Mouse (Mus musculus): ENCODE measurements at regions not wholly inside any gene's neighbourhood (a gene's known extent, or its start where the extent isn't known, plus 50 kb on each side); places are given as distances from the start of the nearest gene placed in this dataset.
"Not testable (repeated sequence)": the region's sequence is repeated elsewhere in the genome, so short reads cannot be mapped to it uniquely, and the experiment has no call there.

GRCm38 (mm10) chr9:43548883-43549282 is 194.9 kb upstream of the Nectin1 start:
- ATAC-seq (replicated peaks in 1 of 2; ENCODE audit: insufficient read depth in 1 of 2, low FRiP score in 2 of 2, low TSS enrichment in 1 of 2, low read depth in 1 of 2, poor library complexity in 2 of 2, severe bottlenecking in 2 of 2), result no peak

GRCm38 (mm10) chr9:43549293-43549692 is 194.5 kb upstream of the Nectin1 start:
- no peak for ATAC-seq (replicated peaks in 1 of 2; ENCODE audit: insufficient read depth in 1 of 2, low FRiP score in 2 of 2, low TSS enrichment in 1 of 2, low read depth in 1 of 2, poor library complexity in 2 of 2, severe bottlenecking in 2 of 2)

- not testable (repeated sequence) for ATAC-seq (replicated peaks in 1 of 2; ENCODE audit: insufficient read depth in 1 of 2, low FRiP score in 2 of 2, low TSS enrichment in 1 of 2, low read depth in 1 of 2, poor library complexity in 2 of 2, severe bottlenecking in 2 of 2)
Measured at GRCm38 (mm10) chr9:43552758-43553157, 191.0 kb upstream of the Nectin1 start.

GRCm38 (mm10) chr9:43562016-43562415 is 181.8 kb upstream of the Nectin1 start:
- ATAC-seq (replicated peaks in 1 of 2; ENCODE audit: insufficient read depth in 1 of 2, low FRiP score in 2 of 2, low TSS enrichment in 1 of 2, low read depth in 1 of 2, poor library complexity in 2 of 2, severe bottlenecking in 2 of 2), result no peak

- ATAC-seq (replicated peaks in 1 of 2; ENCODE audit: insufficient read depth in 1 of 2, low FRiP score in 2 of 2, low TSS enrichment in 1 of 2, low read depth in 1 of 2, poor library complexity in 2 of 2, severe bottlenecking in 2 of 2), result no peak
Measured at GRCm38 (mm10) chr9:43564239-43564906, 179.4 kb upstream of the Nectin1 start.

GRCm38 (mm10) chr9:43568851-43569250 is 174.9 kb upstream of the Nectin1 start:
- ATAC-seq (replicated peaks in 1 of 2; ENCODE audit: insufficient read depth in 1 of 2, low FRiP score in 2 of 2, low TSS enrichment in 1 of 2, low read depth in 1 of 2, poor library complexity in 2 of 2, severe bottlenecking in 2 of 2), result no peak

- ATAC-seq (replicated peaks in 1 of 2; ENCODE audit: insufficient read depth in 1 of 2, low FRiP score in 2 of 2, low TSS enrichment in 1 of 2, low read depth in 1 of 2, poor library complexity in 2 of 2, severe bottlenecking in 2 of 2), result no peak
Measured at GRCm38 (mm10) chr9:43571086-43571485, 172.7 kb upstream of the Nectin1 start.

- no peak for ATAC-seq (replicated peaks in 1 of 2; ENCODE audit: insufficient read depth in 1 of 2, low FRiP score in 2 of 2, low TSS enrichment in 1 of 2, low read depth in 1 of 2, poor library complexity in 2 of 2, severe bottlenecking in 2 of 2)
Measured at GRCm38 (mm10) chr9:43575659-43576058, 168.1 kb upstream of the Nectin1 start.

- ATAC-seq (replicated peaks in 1 of 2; ENCODE audit: insufficient read depth in 1 of 2, low FRiP score in 2 of 2, low TSS enrichment in 1 of 2, low read depth in 1 of 2, poor library complexity in 2 of 2, severe bottlenecking in 2 of 2), result no peak
Measured at GRCm38 (mm10) chr9:43580653-43581052, 163.1 kb upstream of the Nectin1 start.

- no peak for ATAC-seq (replicated peaks in 1 of 2; ENCODE audit: insufficient read depth in 1 of 2, low FRiP score in 2 of 2, low TSS enrichment in 1 of 2, low read depth in 1 of 2, poor library complexity in 2 of 2, severe bottlenecking in 2 of 2)
Measured at GRCm38 (mm10) chr9:43585616-43586015, 158.2 kb upstream of the Nectin1 start.

- ATAC-seq (replicated peaks in 1 of 2; ENCODE audit: insufficient read depth in 1 of 2, low FRiP score in 2 of 2, low TSS enrichment in 1 of 2, low read depth in 1 of 2, poor library complexity in 2 of 2, severe bottlenecking in 2 of 2), result no peak
Measured at GRCm38 (mm10) chr9:43593236-43593635, 150.5 kb upstream of the Nectin1 start.

GRCm38 (mm10) chr9:43594814-43595213 is 149.0 kb upstream of the Nectin1 start:
- ATAC-seq (replicated peaks in 1 of 2; ENCODE audit: insufficient read depth in 1 of 2, low FRiP score in 2 of 2, low TSS enrichment in 1 of 2, low read depth in 1 of 2, poor library complexity in 2 of 2, severe bottlenecking in 2 of 2), result no peak

- ATAC-seq (replicated peaks in 1 of 2; ENCODE audit: insufficient read depth in 1 of 2, low FRiP score in 2 of 2, low TSS enrichment in 1 of 2, low read depth in 1 of 2, poor library complexity in 2 of 2, severe bottlenecking in 2 of 2), result no peak
Measured at GRCm38 (mm10) chr9:43595461-43595860, 148.3 kb upstream of the Nectin1 start.

- no peak for ATAC-seq (replicated peaks in 1 of 2; ENCODE audit: insufficient read depth in 1 of 2, low FRiP score in 2 of 2, low TSS enrichment in 1 of 2, low read depth in 1 of 2, poor library complexity in 2 of 2, severe bottlenecking in 2 of 2)
Measured at GRCm38 (mm10) chr9:43600396-43600795, 143.4 kb upstream of the Nectin1 start.

GRCm38 (mm10) chr9:43617632-43618031 is 126.2 kb upstream of the Nectin1 start:
- ATAC-seq (replicated peaks in 1 of 2; ENCODE audit: insufficient read depth in 1 of 2, low FRiP score in 2 of 2, low TSS enrichment in 1 of 2, low read depth in 1 of 2, poor library complexity in 2 of 2, severe bottlenecking in 2 of 2), result no peak

- ATAC-seq (replicated peaks in 1 of 2; ENCODE audit: insufficient read depth in 1 of 2, low FRiP score in 2 of 2, low TSS enrichment in 1 of 2, low read depth in 1 of 2, poor library complexity in 2 of 2, severe bottlenecking in 2 of 2), result no peak
Measured at GRCm38 (mm10) chr9:43627558-43627957, 116.2 kb upstream of the Nectin1 start.

GRCm38 (mm10) chr9:43628786-43629185 is 115.0 kb upstream of the Nectin1 start:
- no peak for ATAC-seq (replicated peaks in 1 of 2; ENCODE audit: insufficient read depth in 1 of 2, low FRiP score in 2 of 2, low TSS enrichment in 1 of 2, low read depth in 1 of 2, poor library complexity in 2 of 2, severe bottlenecking in 2 of 2)

GRCm38 (mm10) chr9:43636372-43636965 is 107.3 kb upstream of the Nectin1 start:
- ATAC-seq (replicated peaks in 1 of 2; ENCODE audit: insufficient read depth in 1 of 2, low FRiP score in 2 of 2, low TSS enrichment in 1 of 2, low read depth in 1 of 2, poor library complexity in 2 of 2, severe bottlenecking in 2 of 2), result no peak

GRCm38 (mm10) chr9:43658186-43658585 is 85.6 kb upstream of the Nectin1 start:
- ATAC-seq (replicated peaks in 1 of 2; ENCODE audit: insufficient read depth in 1 of 2, low FRiP score in 2 of 2, low TSS enrichment in 1 of 2, low read depth in 1 of 2, poor library complexity in 2 of 2, severe bottlenecking in 2 of 2), result no peak
